Mouse (Mus musculus) ovary, postnatal 10 days (tissue): ENCODE measurements around the gene 1700017D01Rik.

Experiments used
- DNase-seq: peaks from one replicate; pipeline ENCODE4 v3.0.0; 2022; ENCODE audit warnings: low spot score

The 1700017D01Rik gene

DNA sequence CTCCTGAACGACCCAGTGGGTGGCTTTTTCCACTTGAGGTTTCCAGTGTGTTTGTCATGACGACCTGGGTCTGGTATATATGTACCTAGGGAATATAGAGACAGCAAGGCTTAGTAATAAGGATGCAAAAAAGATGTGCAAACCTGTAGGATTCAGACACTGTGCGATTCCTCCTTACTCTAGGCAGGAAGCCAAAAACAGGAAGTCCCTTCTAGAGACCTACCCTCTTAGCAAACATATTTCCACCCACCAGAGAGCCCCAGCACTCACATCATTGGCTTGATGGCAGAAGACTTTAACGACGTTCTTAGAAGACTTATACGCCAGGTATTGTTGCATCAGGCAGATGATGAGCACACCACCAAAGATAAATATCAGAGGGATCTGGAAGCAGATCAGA lies 82.7 kb downstream of the 1700017D01Rik start:
- no peak for DNase-seq
